Mouse (Mus musculus) liver, embryonic 16.5 days (tissue): Measurements from ENCODE around the gene Alox15. TPM values are rescaled to one million over a fixed set of nuclear protein-coding genes. Genes with fewer than 3 reads are reported as not detected.
"Not testable (repeated sequence)": the region's sequence is repeated elsewhere in the genome, so short reads cannot be mapped to it uniquely, and the experiment has no call there.

Source experiments
- ATAC-seq: fragments of 200-750 bp; cut with Nextera tagmentation; 2 replicates; pipeline ENCODE4 v1.8.0; 2017; ENCODE audit warnings: low read depth, mild to moderate bottlenecking, moderate number of reproducible peaks, moderate library complexity
- H3K27ac ChIP-seq: fragments of 300-500 bp; sonication (generic); 2 replicates; pipeline ENCODE4 v1.5.1; 2014; ENCODE audit warnings: mild to moderate bottlenecking, low read length
- H3K27me3 ChIP-seq: fragments of 300-500 bp; sonication (generic); 2 replicates; pipeline ENCODE4 v1.6.1; 2014; ENCODE audit warnings: low read depth, low read length, mixed read lengths; ENCODE audit not compliant: control insufficient read depth, insufficient read depth
- H3K36me3 ChIP-seq: fragments of 300-500 bp; sonication (generic); 2 replicates; pipeline ENCODE4 v1.6.1; 2014; ENCODE audit warnings: mild to moderate bottlenecking; ENCODE audit not compliant: control insufficient read depth, insufficient read depth
- H3K4me1 ChIP-seq: fragments of 300-500 bp; sonication (generic); 2 replicates; pipeline ENCODE4 v1.6.1; 2014; ENCODE audit warnings: low read depth, low read length, mixed read lengths; ENCODE audit not compliant: control insufficient read depth
- H3K4me2 ChIP-seq: fragments of 300-500 bp; sonication (generic); 2 replicates; pipeline ENCODE4 v1.6.1; 2014; ENCODE audit warnings: low read depth, low read length, mixed read lengths
- H3K4me3 ChIP-seq: fragments of 300-500 bp; sonication (generic); 2 replicates; pipeline ENCODE4 v1.5.1; 2014; ENCODE audit warnings: low read depth, mild to moderate bottlenecking, low read length
- H3K9ac ChIP-seq: fragments of 300-500 bp; sonication (generic); 2 replicates; pipeline ENCODE4 v1.6.1; 2014; ENCODE audit warnings: low read depth, low read length
- H3K9me3 ChIP-seq: fragments of 300-500 bp; sonication (generic); replicated peaks from 2 replicates; pipeline ENCODE4 v1.6.1; 2016; ENCODE audit warnings: low read length; ENCODE audit not compliant: control insufficient read depth
- WGBS: fragments of 180-500 bp; shearing (Covaris S2); extraction: QIAGEN DNeasy Blood & Tissue Kit; methylation state at CpG from one replicate; pipeline ENCODE4 v1.1.7; 2014; ENCODE audit not compliant: insufficient replicate concordance; 5-methylcytosine and 5-hydroxymethylcytosine counted together
- polyA plus RNA-seq: library from polyadenylated mRNA; unstranded; fragments of >200 nt; fragmentation: Nextera tagmentation; extraction: Ambion mirVana; gene quantifications from 2 replicates; pipeline ENCODE4 v1.2.1, GENCODE M21; 2015

Gene Alox15
- polyA plus RNA-seq, 1 experiment from 2014 or later: 1.7 TPM

DNA sequence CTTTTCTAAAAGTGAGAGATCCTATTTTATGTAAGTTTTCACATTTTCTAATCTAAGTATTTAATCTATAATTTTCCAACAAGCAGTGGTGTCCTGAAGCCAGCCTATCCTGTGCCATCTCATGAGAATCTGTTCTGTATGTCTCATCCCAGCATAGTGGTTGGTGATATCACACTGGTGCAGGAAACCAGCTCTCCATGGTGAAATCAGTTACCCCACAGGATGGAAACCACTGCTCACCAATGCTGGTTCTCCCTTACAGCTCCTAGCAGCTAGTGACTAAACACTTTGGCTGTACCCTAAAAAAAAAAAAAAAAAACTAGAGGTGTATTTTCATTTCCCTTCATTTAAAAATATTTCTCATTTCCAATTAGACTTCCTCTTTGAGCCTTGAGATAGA is 20.6 kb upstream of the Alox15 start:
- H3K36me3 ChIP-seq: no peaks in the 10 kb centered on the region
- ATAC-seq: no peak
- peaks cover 3% of the 10 kb centered on the region for H3K27me3 ChIP-seq
- H3K27ac ChIP-seq: no peak overlapping the region
- no peak overlapping the region for H3K4me2 ChIP-seq
- no peaks in the 10 kb centered on the region for H3K4me1 ChIP-seq
- no peak overlapping the region for H3K4me3 ChIP-seq
- H3K9me3 ChIP-seq: no peaks in the 10 kb centered on the region
- no peak overlapping the region for H3K9ac ChIP-seq

DNA sequence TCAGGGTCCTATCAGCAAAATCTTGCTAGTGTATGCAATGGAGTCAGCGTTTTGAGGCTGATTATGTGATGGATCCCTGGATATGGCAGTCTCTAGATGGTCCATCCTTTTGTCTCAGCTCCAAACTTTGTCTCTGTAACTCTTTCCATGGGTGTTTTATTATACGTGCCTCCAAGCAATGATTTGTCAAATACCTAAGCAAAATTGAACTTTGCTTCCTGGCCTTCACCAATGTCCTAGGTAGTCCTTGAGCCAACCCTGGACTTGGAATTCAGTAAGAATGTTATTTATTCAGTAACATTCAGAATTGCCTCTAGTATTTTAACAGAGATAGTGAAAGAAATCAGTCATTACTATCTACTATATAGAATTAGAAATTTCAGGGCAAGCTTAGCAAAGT is 16.8 kb upstream of the Alox15 start:
- not testable (repeated sequence) for H3K9ac ChIP-seq, H3K4me1 ChIP-seq, H3K4me3 ChIP-seq, H3K4me2 ChIP-seq, H3K27me3 ChIP-seq, H3K36me3 ChIP-seq, H3K27ac ChIP-seq, ATAC-seq, H3K9me3 ChIP-seq
- WGBS: 58% methylated on average over 2 of the region's 2 CpGs

DNA sequence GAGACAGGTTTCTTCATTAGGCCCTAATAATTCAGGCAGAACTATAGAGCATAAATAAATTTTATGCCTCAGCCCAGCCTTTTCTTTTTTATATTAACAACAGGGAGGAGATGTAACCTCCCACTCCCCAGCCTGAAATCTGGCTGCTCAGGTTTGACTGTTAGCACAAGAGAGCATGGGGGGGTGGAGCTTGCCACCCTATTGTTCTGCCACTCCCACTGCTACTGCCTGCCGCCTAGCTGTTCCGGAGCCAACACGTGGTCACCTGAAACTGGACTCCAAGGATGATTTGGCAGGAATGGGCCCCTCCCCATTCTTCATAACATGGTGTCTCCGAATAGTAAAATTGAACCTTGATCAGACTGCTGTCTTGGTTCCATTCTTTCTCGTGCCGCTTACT is 15.9 kb upstream of the Alox15 start:
- H3K36me3 ChIP-seq, ATAC-seq, H3K27ac ChIP-seq, H3K9ac ChIP-seq, H3K4me1 ChIP-seq, H3K9me3 ChIP-seq, H3K27me3 ChIP-seq, H3K4me2 ChIP-seq, H3K4me3 ChIP-seq: not testable (repeated sequence)
- 72% methylated on average over 6 of the region's 6 CpGs for WGBS

DNA sequence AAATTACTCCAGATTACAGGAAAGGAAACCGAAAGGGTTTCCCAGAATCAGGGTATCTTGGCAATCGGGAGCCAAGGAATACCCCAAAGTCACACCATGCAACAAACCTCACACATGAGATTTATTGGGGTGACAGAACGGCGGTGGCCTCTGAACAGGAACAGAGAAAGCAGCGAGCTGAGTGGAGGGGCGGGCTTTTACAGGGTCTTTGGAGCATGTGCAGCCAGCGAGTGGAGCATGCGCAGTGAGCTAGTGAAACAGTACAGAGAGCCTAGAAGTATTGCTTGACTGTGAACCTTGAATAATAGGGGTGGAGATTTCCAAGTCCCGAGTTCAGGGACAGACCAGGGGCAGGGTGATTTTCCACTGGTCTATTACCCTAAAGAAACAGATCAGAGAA is 3.2 kb downstream of the Alox15 start:
- peaks cover 28% of the 10 kb centered on the region for H3K27me3 ChIP-seq
- no peaks in the 10 kb centered on the region for H3K9me3 ChIP-seq
- no peak overlapping the region for H3K4me3 ChIP-seq
- H3K4me1 ChIP-seq: no peaks in the 10 kb centered on the region
- no peaks in the 10 kb centered on the region for H3K36me3 ChIP-seq
- H3K4me2 ChIP-seq: no peak overlapping the region
- H3K9ac ChIP-seq: no peak overlapping the region
- no peak overlapping the region for H3K27ac ChIP-seq
- 62% methylated on average over 9 of the region's 9 CpGs for WGBS
- no peak for ATAC-seq

DNA sequence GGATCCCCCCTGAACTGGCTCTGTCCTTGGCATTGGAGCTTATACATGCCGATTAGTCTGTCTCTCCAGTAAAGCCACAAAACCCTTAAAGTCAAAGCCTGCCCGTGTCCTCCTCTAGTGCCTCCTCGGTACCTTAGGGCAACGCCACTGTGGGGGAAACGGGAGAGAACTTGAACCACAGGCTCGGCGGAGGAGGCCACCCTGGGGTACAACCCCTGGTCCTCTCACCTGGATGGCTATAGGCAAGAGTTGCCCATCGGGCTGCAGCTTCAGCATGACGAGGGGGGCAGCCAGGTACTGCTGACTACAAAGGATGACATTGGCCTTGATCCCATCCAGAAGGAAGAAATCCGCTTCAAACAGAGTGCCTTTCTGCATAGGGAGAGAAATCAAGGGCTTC is 4.0 kb downstream of the Alox15 start:
- Histone ChIP-seq H3K27me3 (peaks cover 27% of the 10 kb centered on the region), H3K9ac (no peak overlapping the region), H3K27ac (no peak overlapping the region), H3K4me2 (no peak overlapping the region), H3K4me3 (no peak overlapping the region), H3K36me3 (no peaks in the 10 kb centered on the region), H3K9me3 (no peaks in the 10 kb centered on the region), H3K4me1 (no peaks in the 10 kb centered on the region)
- ATAC-seq: no peak
- 53% methylated on average over 10 of the region's 10 CpGs for WGBS

DNA sequence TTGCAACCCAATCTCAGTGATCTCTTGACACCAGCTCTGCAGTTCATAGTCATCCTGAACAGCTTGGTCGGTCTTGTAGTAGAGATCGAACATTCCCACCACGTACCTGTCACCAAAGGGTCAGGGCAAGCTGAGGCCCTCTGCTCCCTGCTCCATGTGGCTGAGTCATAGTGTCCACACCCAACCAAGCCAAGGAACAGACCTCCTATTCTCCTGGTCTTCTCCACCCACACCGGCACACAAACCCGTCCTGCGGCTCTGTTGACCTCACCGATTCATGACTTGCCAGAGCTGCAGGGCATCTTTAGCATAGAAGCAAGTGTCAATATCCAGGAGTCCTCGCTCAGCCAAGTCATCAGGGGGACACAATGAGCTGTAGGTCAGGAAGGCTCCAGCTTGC is 6.3 kb downstream of the Alox15 start:
- ATAC-seq: no peak
- WGBS: 76% methylated on average over 8 of the region's 8 CpGs
- Histone ChIP-seq H3K4me3 (no peak overlapping the region), H3K27me3 (peaks cover 9% of the 10 kb centered on the region), H3K27ac (no peak overlapping the region), H3K9ac (no peak overlapping the region), H3K9me3 (no peaks in the 10 kb centered on the region), H3K4me1 (no peaks in the 10 kb centered on the region), H3K36me3 (no peaks in the 10 kb centered on the region), H3K4me2 (no peak overlapping the region)

DNA sequence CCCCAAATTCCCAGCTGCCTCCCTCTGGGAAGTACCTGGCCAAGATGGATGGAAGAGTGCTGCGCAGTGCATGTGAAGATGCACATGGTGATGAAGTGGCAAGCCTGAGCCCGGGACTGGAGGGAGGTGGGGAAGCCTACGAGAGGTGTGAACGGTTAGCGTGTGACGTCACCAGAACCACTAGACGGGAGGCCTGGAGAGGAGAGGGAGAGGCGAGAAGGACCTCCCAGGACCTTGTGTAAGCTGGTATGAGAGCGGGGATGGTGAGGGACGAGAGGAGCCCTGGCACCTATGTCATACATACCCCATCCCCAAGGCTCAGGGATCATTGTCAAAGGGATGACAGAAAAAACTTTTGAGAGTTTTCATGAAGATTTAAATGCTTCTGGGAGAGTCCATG is 6.8 kb downstream of the Alox15 start:
- ATAC-seq: no peak
- H3K9me3 ChIP-seq: no peaks in the 10 kb centered on the region
- H3K4me3 ChIP-seq: no peak overlapping the region
- no peak overlapping the region for H3K27ac ChIP-seq
- H3K9ac ChIP-seq: no peak overlapping the region
- H3K27me3 ChIP-seq: peaks cover 4% of the 10 kb centered on the region
- no peaks in the 10 kb centered on the region for H3K4me1 ChIP-seq
- no peak overlapping the region for H3K4me2 ChIP-seq
- no peaks in the 10 kb centered on the region for H3K36me3 ChIP-seq
- WGBS: 60% methylated on average over 10 of the region's 10 CpGs

DNA sequence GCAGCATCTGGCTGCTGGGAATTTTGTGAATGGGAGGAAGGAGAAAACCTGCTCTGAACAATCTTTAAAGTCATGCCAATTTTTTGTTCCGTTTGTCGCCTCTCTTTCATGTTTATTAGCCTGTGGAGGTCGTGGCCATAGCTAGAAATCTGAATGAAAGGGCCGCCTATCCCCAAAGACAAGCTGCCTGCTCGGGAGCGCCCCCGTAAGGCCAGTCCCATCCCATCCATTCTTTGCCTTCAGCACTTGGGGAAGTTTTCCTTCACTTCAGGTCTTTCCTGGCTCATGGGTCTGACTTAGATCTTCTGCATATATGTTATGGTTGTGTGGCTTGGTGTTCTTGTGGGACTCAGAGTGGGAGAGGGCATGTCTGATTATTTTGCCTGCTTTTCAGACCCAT is 12.3 kb downstream of the Alox15 start:
- Histone ChIP-seq H3K4me1 (no peaks in the 10 kb centered on the region), H3K4me2 (no peak overlapping the region), H3K27me3 (no peaks in the 10 kb centered on the region), H3K36me3 (no peaks in the 10 kb centered on the region), H3K27ac (no peak overlapping the region), H3K4me3 (no peak overlapping the region), H3K9ac (no peak overlapping the region), H3K9me3 (no peaks in the 10 kb centered on the region)
- no peak for ATAC-seq
- WGBS: 41% methylated on average over 7 of the region's 7 CpGs

DNA sequence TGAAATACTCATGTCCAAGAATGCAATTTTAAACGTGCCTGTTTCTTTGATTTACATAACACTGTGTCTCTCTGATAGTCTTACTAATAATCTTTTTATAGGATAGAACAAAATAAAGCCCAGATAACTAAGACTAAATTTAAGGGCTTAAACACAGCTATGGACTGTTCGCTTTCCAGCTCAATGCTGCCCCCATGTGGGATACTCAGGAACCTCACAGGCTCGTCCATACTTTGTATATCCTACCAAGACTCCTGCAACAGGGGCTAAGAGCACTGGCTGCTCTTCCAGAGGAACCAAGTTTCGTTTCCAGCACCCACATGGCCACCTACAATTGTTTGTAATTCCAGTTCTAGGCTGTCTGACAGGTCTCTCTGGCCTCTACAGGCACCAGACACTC is 17.4 kb downstream of the Alox15 start:
- ATAC-seq: no peak
- H3K9me3 ChIP-seq: no peaks in the 10 kb centered on the region
- H3K4me1 ChIP-seq: no peaks in the 10 kb centered on the region
- no peaks in the 10 kb centered on the region for H3K27me3 ChIP-seq
- no peaks in the 10 kb centered on the region for H3K36me3 ChIP-seq
- no peak overlapping the region for H3K4me2 ChIP-seq
- 21% methylated on average over 4 of the region's 4 CpGs for WGBS
- no peak overlapping the region for H3K27ac ChIP-seq
- H3K4me3 ChIP-seq: no peak overlapping the region
- H3K9ac ChIP-seq: no peak overlapping the region

DNA sequence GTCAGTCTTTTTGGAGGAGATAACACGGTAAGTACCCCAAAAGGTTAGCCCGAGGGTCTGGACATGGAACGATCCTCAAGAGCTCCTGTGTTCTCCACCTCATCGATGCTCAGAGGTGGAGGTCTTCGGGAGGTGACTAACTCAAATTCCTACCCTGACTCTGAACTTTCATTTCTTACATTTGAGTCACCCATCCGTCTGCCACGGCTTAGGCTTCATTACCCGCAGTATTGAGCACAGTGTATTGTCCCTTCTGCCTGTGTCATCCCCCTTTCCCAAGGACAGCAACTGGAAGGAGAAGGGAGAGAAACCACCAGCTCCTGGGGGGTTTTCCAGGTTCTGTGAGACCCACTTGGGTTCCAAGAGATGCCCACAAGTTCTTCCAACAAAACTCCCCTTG is 27.1 kb downstream of the Alox15 start:
- WGBS: 73% methylated on average over 8 of the region's 8 CpGs
- H3K36me3 ChIP-seq: no peaks in the 10 kb centered on the region
- no peaks in the 10 kb centered on the region for H3K4me1 ChIP-seq
- no peak overlapping the region for H3K9ac ChIP-seq
- no peak for ATAC-seq
- H3K27ac ChIP-seq: no peak overlapping the region
- no peaks in the 10 kb centered on the region for H3K9me3 ChIP-seq
- no peak overlapping the region for H3K4me2 ChIP-seq
- no peak overlapping the region for H3K4me3 ChIP-seq
- peaks cover 25% of the 10 kb centered on the region for H3K27me3 ChIP-seq
